Mouse (Mus musculus) left cerebral cortex, postnatal 36 days (tissue): ENCODE measurements around the gene Dvl2. TPM values are rescaled to one million over a fixed set of nuclear protein-coding genes. Genes with fewer than 3 reads are reported as not detected.

Experiments
- DNase-seq, 2 experiments: peaks; one replicate each; pipeline ENCODE4 v3.0.0; 2021 to 2022; ENCODE audit warnings: low spot score in 2 of 2, mixed read lengths in 1 of 2
- intact Hi-C: fragments of 180-260 bp; cut with DNase I; formaldehyde crosslinking; loops from one replicate; pipeline ENCODE4 v1.15.1; 2025
- total RNA-seq, 2 experiments: library from RNA; stranded (reverse); gene quantifications; 2 replicates each; pipeline ENCODE4 v1.2.3; 2021

Dvl2 gene
- total RNA-seq, 2 experiments from 2014 or later: 25.4 to 36.0 TPM

DNA sequence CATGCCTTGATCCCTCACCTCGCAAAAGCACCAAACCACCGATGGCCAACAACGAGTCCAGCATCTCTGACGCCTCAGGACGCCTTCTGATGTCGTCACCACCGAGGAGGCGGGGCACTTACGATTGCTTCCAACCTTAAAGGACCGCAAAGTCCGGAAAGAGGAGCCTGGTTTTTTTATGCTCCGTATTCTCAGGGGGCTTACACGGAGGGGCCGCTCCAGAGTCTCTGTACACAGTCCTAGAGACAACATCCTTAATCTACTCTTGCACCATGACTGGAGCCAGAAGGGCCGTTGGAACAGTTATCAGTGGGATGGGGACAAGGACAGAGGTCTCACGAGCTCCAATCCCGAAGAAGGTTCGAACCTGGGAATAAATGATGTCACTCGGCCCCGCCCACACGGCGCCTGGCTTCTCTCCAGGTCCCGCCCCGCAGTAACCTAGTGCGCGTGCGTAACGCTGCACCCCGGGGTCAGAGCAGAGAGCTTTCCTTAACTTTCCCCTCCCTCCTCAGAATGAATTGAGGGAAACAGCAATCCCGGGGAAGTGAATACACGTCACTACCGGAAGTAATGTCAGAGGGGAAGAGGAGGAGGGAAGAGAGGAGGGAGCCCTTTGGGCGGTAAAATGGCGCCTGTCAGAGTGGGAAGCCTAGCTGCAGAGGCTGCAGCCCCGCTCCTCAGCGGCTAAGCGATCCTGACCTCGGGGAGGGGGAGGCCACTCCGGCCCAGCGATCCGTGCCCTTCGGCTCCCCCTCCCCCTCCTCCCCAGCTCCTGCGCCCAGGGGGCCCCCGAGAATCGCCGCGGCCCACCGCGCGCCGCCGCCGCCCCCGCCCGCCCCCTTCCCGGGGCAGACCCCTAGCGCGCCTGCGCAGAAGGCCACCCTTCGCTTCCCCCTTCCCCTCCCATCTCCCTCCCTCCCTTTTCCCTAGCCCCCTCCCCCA, 19.9 kb upstream of the Dvl2 start:
- intact Hi-C loops: loop anchor here (1.0 to 2.0 kb wide), 2 partner anchors 11 to 60 kb away; partner anchors contain the start of genes Eif5a and Gabarap
- peak; percentile 98 to 99 for DNase-seq

DNA sequence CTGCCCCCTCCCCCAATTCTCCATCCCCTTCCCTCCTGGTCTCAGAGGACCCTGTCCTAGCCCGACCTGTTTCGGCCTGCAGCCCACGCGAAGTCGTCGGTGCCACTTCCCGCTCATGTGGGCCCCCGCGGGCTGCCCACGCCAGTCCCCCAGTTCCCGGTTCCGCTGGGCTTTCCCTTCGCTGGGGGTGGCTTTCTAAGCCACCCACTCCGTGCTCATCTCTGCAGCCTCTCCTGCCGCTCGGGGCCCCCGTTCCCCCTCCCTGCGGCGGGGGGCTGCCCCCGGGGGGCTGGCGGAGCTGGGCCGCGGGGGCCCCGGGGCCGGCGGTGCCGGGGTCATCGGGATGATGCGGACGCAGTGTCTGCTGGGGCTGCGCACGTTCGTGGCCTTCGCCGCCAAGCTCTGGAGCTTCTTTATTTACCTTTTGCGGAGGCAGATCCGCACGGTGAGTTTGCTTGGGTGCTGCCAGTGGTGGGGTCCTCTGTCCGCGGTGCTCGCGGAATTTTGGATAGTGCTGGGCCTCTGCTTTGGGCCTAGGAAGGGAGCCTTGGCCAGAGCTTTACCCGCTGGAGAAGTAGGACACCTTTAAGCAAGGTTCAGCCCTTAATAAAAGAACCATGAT, 19.1 kb upstream of the Dvl2 start, which contains the start of gene Ctdnep1:
Gene Ctdnep1 (plus strand): TSS at position 16 of the 622 bp plus-strand sequence.
- DNase-seq: peak; percentile 43 to 49
- intact Hi-C loops: loop anchor here (2.0 kb wide), 1 partner anchor 60 kb away; the partner anchor contains the start of gene Eif5a

DNA sequence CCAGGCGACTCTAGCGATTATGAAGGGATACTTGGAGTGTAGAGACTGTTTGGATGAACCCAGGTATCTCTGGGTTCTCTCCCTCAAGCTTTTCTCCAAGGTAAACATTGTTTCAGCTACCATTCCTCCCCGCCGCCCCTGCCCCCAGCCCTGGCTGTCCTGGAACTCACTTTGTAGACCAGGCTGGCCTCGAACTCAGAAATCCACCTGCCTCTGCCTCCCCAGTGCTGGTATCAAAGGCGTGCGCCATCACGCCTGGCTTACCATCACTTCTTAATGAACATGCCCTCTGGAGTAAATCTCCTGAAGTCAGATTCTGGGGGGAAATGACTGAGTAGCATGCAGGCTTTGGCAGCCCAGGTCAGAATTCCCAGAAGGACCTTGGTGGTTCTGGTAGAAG, 18.2 kb upstream of the Dvl2 start, which contains the start of gene Elp5:
Gene Elp5 (minus strand): TSS at position 293 of the 400 bp plus-strand sequence.
- no peak for DNase-seq
- intact Hi-C loops: no loop called here

DNA sequence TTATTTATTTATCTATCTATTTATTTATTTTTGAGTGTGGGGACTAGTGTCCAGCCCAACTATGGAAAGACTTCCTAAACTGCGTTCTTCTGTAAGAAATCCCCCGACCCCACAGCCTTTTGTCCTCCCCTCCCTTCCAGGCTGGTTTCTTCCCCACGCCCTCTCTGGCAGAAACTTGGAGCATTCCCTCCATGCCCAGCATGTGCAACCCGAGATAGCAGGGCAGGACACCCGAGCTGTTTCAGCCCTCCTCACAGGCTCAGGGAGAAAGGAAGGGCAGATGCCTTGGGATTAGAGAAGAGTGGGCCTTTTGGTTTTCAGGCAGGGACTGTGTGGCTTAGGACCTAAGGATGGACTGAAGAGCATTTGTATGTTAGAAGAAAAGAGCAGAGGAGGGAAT, 17.5 kb upstream of the Dvl2 start:
- intact Hi-C loops: no loop called here
- DNase-seq: no peak

DNA sequence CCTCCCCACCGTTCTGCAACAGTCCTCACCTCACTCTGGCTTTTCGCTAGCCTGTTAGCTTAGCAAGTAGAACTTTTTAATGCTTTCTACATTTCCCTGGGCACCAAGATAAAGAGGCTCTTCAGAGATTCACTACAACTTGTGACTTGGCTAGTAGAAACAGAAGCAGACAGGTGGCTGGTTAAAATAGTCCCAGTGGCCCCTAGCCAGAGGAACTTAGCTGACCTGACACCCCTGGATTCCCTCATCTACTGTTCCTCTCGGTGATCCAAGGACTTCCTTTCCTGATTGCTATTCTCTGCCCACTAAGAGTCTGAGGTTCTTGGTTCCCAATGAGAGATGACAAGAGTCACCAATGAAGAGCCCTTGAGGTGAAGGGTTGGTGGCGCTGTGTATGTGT, 17.0 kb upstream of the Dvl2 start:
- no peak for DNase-seq
- intact Hi-C loops: no loop called here

DNA sequence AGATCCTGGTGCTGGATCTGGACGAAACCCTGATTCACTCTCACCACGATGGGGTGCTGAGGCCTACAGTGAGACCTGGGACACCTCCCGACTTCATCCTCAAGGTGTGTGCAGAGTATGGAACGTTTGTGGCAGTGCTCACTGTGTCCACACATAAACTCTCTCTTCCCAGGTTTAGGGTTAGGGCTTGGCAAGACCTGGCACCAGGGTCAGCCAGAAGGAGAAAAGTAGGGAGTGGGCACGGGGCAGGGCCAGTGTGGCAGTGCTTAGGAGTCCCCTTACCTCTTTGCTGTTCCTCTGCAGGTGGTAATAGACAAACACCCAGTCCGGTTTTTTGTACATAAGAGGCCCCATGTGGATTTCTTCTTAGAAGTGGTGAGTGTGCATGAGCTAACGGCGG, 16.0 kb upstream of the Dvl2 start:
- no peak for DNase-seq
- intact Hi-C loops: no loop called here

DNA sequence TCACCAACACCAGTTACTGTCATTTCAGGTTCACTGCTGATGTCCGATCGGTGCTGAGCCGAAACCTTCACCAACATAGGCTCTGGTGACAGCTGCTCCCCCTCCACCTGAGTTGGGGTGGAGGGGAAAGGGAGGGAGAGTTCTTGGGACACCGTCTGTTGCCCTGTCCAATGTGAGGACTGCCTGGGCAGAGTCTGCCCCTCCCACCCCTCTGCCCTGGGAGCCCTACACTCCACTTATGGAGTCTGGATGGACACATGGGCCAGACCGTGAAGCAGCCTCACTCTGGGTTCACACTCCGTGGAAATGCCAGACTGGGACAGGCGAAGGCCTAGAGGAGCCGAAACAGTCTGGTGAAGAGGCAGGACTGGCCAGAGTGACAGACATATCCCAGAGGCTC, 10.4 kb upstream of the Dvl2 start:
- intact Hi-C loops: no loop called here
- DNase-seq: no peak

DNA sequence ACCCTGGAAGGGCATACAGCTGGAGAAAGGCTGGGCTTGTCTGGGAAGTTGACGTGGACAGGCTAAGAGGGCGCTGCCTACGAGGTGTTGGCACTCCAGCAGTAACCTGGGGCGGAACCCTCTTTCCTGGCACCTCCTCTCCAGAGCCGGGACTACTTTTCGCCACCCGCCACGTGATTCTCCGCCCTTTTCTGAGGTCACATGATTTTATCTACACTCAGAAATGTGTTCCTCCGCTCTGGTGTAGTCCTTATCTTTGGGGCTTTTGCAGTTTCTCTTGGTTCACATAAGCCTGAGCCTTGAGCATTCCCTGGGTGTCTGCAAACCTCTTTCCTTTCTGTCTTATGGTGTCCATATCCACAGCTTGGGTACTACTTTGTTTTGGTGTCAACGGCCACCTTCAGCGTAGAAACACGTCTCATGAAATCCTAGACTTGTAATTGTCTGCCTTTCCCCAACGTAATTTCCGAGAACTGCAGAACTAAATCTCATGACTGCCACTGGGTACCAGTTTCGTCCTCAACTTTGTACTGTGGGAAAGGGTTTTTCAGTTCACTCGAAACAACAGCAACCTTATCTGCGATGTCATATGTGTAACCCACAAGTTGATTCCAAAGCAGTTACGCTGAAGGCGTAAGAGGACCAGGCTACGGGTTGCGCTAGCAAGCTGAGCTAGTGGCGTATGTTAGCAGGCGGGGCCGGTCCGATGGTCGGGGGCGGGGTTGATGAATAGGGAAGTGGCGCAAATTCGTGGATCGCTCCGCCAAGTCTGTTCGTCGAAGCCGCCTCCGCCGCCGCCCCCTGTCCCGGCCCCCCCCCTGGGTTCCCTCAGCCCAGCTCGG, 9.3 kb upstream of the Dvl2 start, which contains the start of gene Gabarap:
Gene Gabarap (plus strand): TSS at position 294 of the 842 bp plus-strand sequence.
- peak; percentile 94 to 95 for DNase-seq
- intact Hi-C loops: loop anchor here (1.0 kb wide), 1 partner anchor 11 kb away; no protein-coding TSS in a partner anchor

DNA sequence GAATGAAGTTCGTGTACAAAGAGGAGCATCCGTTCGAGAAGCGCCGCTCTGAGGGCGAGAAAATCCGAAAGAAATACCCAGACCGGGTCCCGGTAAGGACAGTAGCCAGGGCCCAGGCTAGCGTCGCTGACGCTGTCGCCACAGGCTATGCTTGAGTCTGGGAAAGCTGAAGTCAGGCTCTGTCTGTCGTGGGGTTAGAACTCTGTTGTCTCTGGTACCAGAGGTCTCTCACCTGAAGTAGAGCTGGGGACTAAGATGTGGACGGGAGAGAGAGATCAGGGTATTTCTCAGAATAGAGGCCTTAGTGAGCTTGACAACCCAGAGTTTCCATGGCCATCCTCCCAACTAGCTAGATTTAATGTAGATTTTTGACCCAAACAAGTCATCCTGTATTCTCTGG, 8.7 kb upstream of the Dvl2 start:
- no peak for DNase-seq
- intact Hi-C loops: loop anchor here (1.0 kb wide), 1 partner anchor 11 kb away; no protein-coding TSS in a partner anchor

DNA sequence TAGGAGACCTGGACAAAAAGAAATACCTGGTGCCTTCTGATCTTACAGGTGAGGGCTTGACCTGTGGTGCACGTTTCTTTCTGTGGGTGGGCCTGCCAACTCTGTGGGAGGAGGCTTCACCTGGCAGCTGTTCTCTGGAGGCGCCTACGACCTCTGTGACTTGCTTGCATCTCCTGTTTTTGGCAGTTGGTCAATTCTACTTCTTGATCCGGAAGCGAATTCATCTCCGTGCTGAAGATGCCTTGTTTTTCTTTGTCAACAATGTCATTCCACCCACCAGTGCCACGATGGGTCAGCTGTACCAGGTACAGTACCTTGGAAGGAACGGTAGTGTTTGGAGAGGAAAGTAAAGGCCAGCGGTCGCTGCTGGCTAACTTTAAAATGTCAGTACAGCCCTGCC, 8.0 kb upstream of the Dvl2 start:
- DNase-seq: no peak
- intact Hi-C loops: no loop called here

DNA sequence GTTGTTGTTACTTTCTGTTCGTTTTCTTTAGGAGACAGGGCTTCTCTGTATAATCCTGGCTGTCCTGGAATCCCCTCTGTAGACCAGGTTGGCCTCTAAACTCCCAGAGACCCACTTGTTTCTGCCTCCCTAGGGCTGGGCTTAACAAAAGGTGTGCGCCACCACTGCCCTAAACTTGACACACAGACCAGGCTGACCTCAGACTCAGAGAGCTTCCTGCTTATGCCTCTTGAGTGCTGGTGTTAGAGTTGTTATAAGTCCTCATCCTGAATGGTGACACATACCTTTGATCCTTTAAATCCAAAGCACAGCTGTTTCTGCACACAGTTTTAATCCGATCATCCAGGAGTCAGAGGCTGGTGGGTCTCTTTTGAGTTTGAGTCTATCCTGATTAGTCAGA, 7.5 kb upstream of the Dvl2 start:
- intact Hi-C loops: no loop called here
- no peak for DNase-seq

DNA sequence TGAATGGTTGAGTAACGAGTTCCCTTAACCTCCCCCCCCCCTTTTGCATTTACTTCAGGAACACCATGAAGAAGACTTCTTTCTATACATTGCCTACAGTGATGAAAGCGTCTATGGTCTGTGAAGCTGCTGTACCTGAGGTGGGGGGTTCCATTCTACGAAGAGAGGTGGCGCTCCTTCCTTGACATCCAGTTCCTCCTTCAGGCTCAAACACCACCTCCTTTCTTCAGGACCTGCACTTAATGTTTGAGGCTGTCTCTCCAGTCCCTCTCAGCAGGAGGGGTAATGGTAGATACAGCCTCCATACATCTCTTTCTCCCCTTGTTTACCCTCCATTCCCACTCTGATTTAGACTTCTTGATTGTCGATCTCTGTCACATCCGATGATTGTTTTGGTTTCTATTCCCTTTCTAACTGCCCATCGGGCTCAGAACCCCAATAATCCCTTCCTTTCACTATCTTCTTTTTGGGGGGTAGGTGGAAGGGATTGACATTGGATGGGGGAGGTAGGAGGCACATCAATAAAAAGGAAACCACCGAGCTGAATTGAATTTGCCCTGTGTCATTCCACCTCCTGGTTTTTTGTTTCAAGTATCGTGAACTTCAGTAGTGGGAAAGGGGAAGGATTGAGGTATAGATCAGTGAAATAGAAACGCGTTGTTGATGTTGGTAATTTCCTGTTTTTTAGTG, 5.8 kb upstream of the Dvl2 start:
- DNase-seq: no peak
- intact Hi-C loops: no loop called here

DNA sequence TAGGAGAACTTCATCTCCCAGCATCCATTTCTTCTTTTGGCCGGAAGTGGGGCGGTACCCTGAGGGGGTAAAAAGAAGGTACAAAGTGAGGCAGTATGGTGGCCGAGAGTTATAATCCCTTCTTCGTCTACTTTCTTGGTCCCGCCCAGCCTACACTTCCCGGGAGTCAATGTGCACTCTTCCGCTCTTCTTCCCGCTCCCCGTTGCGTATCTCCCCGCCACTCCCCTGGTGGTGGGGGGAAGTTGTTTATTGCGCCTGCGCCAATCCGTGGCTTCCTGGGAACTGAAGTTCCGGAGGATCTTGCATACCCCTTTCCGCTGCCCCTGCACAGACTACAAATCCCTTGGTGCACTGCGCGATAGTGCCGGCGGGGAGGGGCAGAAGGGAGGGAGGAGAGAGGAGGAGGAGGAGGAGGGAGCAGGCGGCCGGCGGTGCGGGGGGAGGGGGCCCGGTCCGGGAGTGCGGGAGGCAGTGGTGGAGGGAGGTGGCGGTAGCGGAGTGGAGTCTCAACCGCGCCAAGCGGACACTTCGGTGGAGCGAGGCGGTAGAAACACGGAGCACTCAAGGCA, 4.9 kb upstream of the Dvl2 start, which contains the start of gene Phf23:
Gene Phf23 (plus strand): TSS at position 387 of the 570 bp plus-strand sequence.
- intact Hi-C loops: no loop called here
- DNase-seq: peak; percentile 97

DNA sequence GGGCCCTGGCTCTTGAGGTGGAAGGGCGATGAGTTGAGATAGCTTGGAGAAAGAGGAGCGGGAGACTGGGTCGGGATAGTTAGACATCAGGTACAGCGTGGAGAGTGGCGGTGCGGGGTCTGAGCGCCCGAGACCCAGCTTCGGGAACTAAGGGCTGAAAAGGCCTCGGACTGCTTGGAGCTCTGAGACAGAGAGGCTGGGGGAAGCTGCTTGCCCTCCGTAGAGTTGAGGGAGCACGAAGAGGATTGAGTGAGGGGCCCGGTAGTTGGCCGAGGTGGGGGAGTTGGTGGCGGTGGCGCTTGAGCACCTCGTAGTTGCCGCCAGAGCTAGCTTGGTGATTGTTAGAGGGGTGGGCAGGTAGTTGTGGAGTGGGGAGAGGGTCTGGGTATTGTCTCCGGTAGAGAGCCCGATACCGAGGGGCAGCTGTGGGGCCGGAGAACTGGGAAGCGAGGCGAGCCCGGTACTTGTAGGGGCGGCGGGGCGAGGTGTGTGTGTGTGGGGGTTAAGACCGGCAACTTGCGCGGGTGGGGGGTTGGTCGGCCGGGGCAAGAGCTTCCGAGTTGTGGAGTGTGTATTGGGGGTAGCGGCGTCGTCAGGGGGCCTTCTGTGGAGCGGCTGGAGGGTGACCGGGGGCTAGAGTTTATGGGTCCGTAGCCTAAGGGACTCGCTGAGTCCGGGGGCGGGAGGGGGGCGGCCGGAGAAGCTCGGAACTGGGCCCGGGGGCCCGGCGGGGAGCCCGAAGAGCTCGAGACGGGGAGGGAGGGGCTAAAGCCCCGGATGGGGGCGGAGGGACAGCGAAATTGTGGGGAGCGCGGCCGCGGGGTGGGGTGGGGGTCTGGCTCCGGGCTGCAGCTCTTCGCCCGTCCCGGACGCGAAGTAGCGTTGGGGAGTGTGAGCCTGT, 4.0 kb upstream of the Dvl2 start:
- intact Hi-C loops: no loop called here
- peak in 1 of 2 experiments; percentile 41 for DNase-seq

DNA sequence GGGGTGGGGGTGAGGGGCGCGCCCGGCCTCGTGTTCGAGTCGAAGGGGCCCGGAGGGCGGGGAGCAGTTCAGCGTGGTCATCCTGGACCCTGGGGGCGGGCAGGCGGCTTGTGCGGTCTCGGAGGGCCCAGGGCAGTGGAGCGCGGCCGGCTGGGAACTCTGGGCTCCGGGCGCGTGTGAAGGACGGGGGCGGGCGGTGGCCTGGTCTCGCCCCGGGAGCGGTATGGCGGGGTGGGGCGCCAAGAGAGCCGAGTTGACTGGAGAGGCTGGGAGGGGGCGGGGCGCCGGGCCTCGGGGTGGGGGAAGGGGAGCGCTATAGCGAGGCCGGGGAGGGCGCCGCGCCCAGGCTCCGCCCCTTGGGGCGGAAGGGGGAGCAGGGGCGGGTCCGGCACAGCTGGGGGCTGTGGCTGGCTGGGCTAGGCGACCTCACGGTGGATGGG, 3.3 kb upstream of the Dvl2 start:
- peak; percentile 74 to 77 for DNase-seq
- intact Hi-C loops: no loop called here

DNA sequence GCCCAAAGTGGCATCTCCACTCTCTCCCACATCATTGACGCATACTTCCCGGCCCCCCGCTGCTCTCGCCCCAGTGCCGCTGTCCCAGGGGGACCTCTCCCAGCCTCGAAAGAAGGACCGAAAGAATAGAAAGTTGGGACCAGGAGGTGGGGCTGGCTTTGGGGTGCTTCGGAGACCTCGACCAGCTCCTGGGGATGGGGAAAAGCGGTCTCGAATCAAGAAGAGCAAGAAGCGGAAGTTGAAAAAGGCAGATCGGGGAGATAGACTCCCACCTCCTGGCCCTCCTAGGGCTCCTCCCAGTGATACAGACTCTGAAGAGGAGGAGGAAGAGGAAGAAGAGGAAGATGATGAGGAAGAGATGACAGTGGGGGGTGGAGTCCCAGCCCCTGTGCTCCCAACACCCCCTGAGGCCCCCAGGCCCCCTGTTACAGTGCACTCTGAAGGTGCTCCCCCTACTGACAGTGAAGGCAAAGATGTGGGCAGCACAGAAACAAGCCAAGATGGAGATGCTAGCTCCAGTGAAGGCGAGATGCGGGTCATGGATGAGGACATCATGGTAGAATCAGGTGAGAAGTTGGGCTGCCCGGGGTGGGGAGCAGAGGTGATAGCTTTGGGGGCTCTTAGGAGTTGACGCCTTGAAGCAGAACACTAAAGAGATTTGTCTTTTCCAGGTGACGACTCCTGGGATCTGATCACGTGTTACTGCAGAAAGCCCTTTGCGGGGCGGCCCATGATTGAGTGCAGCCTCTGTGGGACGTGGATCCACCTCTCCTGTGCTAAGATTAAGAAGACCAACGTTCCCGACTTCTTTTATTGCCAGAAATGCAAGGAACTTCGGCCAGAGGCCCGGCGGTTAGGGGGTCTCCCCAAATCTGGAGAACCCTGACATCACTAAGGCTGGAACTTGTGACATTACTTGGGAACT, 1.6 kb upstream of the Dvl2 start:
- intact Hi-C loops: no loop called here
- DNase-seq: no peak
